Mouse (Mus musculus) brain, embryonic 14.5 days (tissue): Measurements from ENCODE around the gene Rbbp7.

Experiments
- CTCF ChIP-seq: fragments of 200-500 bp; IDR thresholded peaks from 2 replicates; pipeline ENCODE4 v1.5.1; 2012; ENCODE audit warnings: inconsistent platforms, mild to moderate bottlenecking, moderate library complexity, borderline replicate concordance; ENCODE audit not compliant: insufficient read depth, insufficient read length; ENCODE audit errors: extremely low read depth
- POLR2A ChIP-seq: fragments of 200-500 bp; IDR thresholded peaks from 2 replicates; pipeline ENCODE4 v1.6.1; 2012; ENCODE audit warnings: mild to moderate bottlenecking, inconsistent platforms, borderline replicate concordance; ENCODE audit not compliant: poor library complexity, insufficient read depth, insufficient read length, severe bottlenecking; ENCODE audit errors: extremely low read depth

DNA sequence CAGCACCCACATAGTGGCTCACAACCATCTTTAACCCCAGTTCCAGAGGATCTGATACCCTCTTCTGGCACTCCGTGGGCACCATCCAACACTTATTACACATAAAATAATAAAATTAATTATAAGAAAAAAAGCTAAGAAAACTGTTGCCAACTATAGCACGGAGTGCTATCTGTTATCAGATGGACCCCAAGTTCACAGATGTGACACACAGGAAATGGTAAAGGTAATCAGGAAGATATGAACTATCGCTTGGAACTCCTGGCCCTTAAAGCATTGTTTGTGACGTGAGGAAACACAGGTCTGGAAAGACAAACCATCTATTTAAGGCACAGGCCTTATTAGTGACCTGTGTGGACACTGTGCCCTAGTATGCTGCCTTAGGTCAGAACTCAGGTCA lies 30.2 kb upstream of the Rbbp7 start:
- no peak for TF ChIP-seq POLR2A
- TF ChIP-seq CTCF: no peak
